19 mouse cellular contexts compared by ENCODE assay signal in the genomic region with DNA sequence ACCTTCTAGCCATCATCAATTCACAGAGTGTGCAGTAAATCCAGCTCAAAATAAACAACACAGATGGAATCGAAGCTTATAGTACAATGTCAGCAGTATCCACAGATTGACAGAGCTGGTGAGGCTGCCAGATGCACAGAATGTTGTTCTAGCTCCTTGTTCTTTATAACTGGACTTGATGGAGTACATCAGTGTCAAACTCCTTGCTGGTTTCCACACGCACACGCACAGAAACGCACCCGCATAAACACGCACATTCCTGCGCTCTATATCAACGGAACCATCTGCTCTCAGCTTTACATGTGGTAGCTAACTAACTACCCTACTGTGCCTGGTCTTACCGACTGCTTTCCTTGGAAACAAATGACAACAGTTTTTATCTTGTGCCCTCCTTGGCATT.
DNase-seq lines count a peak whose midpoint lies in the region; ATAC-seq lines count a peak whose summit lies in the region.
"Had no signal": no experiment of that assay in that cellular context is flagged by ENCODE, and none has a peak within 500 bp of the region (broad histone marks: within the 10 kb centered on the region; RNA-seq: fewer than 3 reads in every experiment).

No protein-coding gene starts in this region.

- no peaks in the 10 kb centered on the region for H3K4me1 ChIP-seq in hindbrain, embryonic 16.5 days (ENCODE audit: control insufficient read depth, insufficient read depth, low read depth, low read length)
- H3K4me1 ChIP-seq: heart, embryonic 10.5 days; liver, embryonic 15.5 days; megakaryocyte, embryonic 14.5 days; neural tube, embryonic 12.5 days; stomach, embryonic 15.5 days had no signal

- no peak overlapping the region for H3K4me2 ChIP-seq in hindbrain, embryonic 16.5 days (ENCODE audit: low read length)
- H3K4me2 ChIP-seq: hindbrain, embryonic 14.5 days; liver, embryonic 15.5 days; neural tube, embryonic 12.5 days; stomach, embryonic 15.5 days had no signal

- no peak overlapping the region for H3K4me3 ChIP-seq in hindbrain, embryonic 16.5 days (ENCODE audit: low read length)
- H3K4me3 ChIP-seq: heart, embryonic 10.5 days; liver, embryonic 15.5 days; megakaryocyte, embryonic 14.5 days; neural tube, embryonic 12.5 days; stomach, embryonic 15.5 days had no signal

- peak; percentile 40 for DNase-seq in brain, adult 2 months (ENCODE audit: low read depth, low spot score)
- DNase-seq in brain, embryonic 18.5 days (ENCODE audit: low read depth, low spot score): peak; percentile 58
- peak; percentile 22 for DNase-seq in layer of hippocampus, adult 9-11 months
- DNase-seq in right cerebral cortex, adult 2 months (ENCODE audit: low spot score in 2 of 2): peak; percentile 19 to 45
- no peak for DNase-seq in gastrocnemius, postnatal 4 days (ENCODE audit: low spot score in 2 of 2)
- DNase-seq: adrenal gland, postnatal 25 days; cerebellum, postnatal 10 days; gastrocnemius, postnatal 14 days; heart, postnatal 10 days; lung, postnatal 10 days had no signal

- H3K9me3 ChIP-seq in hindbrain, embryonic 16.5 days (ENCODE audit: control insufficient read depth, low read length): no peaks in the 10 kb centered on the region
- H3K9me3 ChIP-seq: heart, embryonic 10.5 days; liver, embryonic 15.5 days; megakaryocyte, embryonic 14.5 days; neural tube, embryonic 12.5 days; stomach, embryonic 15.5 days had no signal

- WGBS in hindbrain, embryonic 16.5 days: 83% methylated on average over 9 of the region's 9 CpGs

- H3K36me3 ChIP-seq in hindbrain, embryonic 16.5 days (ENCODE audit: control insufficient read depth, insufficient read depth, low read length): no peaks in the 10 kb centered on the region
- H3K36me3 ChIP-seq: heart, embryonic 10.5 days; liver, embryonic 15.5 days; neural tube, embryonic 12.5 days; stomach, embryonic 15.5 days had no signal

- no peak for ATAC-seq in hindbrain, embryonic 16.5 days
- ATAC-seq in CD4-positive, CD25-positive, alpha-beta regulatory T cell, adult 4 months: no peak
- ATAC-seq: intestine, embryonic 16.5 days had no signal

- H3K27ac ChIP-seq in hindbrain, embryonic 16.5 days (ENCODE audit: low read depth, low read length): no peak overlapping the region
- H3K27ac ChIP-seq: heart, embryonic 10.5 days; hindbrain, embryonic 14.5 days; liver, embryonic 15.5 days; neural tube, embryonic 12.5 days; stomach, embryonic 15.5 days had no signal

- no peak overlapping the region for H3K9ac ChIP-seq in hindbrain, embryonic 16.5 days (ENCODE audit: low read depth, low read length)
- H3K9ac ChIP-seq: hindbrain, embryonic 14.5 days; liver, embryonic 15.5 days; neural tube, embryonic 12.5 days; stomach, embryonic 15.5 days had no signal

- H3K27me3 ChIP-seq in hindbrain, embryonic 16.5 days (replicated peaks; ENCODE audit: control insufficient read depth, insufficient read depth, low read length): no peaks in the 10 kb centered on the region
- H3K27me3 ChIP-seq: liver, embryonic 15.5 days; megakaryocyte, embryonic 14.5 days; neural tube, embryonic 12.5 days; stomach, embryonic 15.5 days had no signal

Comparison
In these comparisons a context has a peak if more than half of its experiments do, and no peak if none do; other contexts are left out.
1. DNase-seq: peak in brain, adult 2 months (single experiment), brain, embryonic 18.5 days (single experiment), layer of hippocampus, adult 9-11 months (single experiment) and right cerebral cortex, adult 2 months (2 of 2); none in gastrocnemius, postnatal 4 days (0 of 2).